Mouse (Mus musculus): Measurements from ENCODE around the gene Olfr1299.

The Olfr1299 gene

DNA sequence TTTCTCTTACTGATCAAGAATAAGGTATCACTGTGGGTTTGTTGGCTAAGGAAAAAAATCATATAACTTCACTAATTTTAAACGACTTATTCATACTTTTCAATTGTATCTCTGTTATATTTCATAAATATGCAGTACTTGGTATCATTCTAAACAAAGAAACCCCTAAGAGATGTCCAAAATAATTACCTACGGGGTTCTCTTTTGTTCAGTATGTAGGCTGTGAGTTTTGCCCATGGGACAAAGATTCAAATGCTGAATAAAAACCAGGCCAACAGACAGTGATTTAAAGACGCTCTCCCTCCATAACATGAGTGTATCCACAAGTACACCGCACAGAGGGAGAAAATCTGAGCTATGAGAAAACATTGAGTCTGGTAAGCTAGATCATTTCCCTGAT, at the start of gene Olfr1299:
Gene Olfr1299, plus strand, starts transcription at position 301 of the 400 bp plus-strand sequence.
- no peak for DNase-seq (ENCODE audit: low read depth, low spot score)

DNA sequence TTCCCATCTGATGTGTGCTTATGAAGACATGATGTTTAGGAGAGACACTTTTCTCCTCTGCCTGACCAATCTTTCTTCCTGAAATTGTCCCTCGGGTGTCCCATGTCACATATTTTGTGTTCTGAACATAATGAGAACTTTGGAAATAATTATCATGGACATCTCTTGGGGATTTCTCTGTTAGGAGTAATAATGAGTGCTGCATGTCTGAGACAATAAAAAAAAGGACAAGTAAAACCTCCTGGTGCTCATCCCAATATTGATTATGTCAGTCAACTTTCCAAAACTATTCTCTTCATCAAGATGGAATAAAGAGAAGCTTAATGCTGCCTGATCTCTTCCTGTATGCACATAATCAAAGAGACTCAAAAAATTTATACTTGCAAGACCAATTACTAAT, 34.8 kb upstream of the Olfr1299 start, which contains the start of gene Olfr1297:
Gene Olfr1297, minus strand, starts transcription at position 101 of the 400 bp plus-strand sequence.
- DNase-seq (ENCODE audit: low read depth, low spot score) = no peak

DNA sequence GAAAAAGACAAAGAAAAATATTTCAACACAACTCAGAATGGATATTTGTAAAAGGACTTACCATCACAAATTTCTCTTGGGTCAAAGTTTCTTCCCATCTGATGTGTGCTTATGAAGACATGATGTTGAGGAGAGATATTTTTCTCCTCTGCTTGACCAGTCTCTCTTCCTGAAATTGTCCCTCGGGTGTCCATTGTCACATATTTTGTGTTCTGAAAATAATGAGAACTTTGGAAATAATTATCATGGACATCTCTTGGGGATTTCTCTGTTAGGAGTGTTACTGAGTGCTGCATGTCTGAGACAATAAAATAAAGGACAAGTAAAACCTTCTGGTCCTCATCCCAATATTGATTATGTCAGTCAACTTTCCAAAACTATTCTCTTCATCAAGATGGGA, 12.1 kb upstream of the Olfr1299 start, which contains the start of gene Olfr1298:
Gene Olfr1298, minus strand, starts transcription at position 101 of the 400 bp plus-strand sequence.
- DNase-seq (ENCODE audit: low read depth, low spot score) = no peak
